Mouse (Mus musculus): ENCODE measurements around the gene Phldb1. TPM values are rescaled to one million over a fixed set of nuclear protein-coding genes. Genes with fewer than 3 reads are reported as not detected.
"Not testable (repeated sequence)": the region's sequence is repeated elsewhere in the genome, so short reads cannot be mapped to it uniquely, and the experiment has no call there.

Gene Phldb1
- total RNA-seq, 2 experiments from 2014 or later: 59.0 to 67.4 TPM

GRCm38 (mm10) chr9:44655098-44656066 is 79.6 kb downstream of the Phldb1 start:
- DNase-seq (ENCODE audit: low spot score in 2 of 2): peak; percentile 56 to 63

GRCm38 (mm10) chr9:44653896-44654295 is 81.1 kb downstream of the Phldb1 start:
- DNase-seq (ENCODE audit: low spot score in 2 of 2): no peak

- peak; percentile 63 to 64 for DNase-seq (ENCODE audit: low spot score in 2 of 2)
Observed at GRCm38 (mm10) chr9:44652027-44652426, 83.0 kb downstream of the Phldb1 start.

GRCm38 (mm10) chr9:44648881-44649281 is 86.1 kb downstream of the Phldb1 start:
- no peak for DNase-seq (ENCODE audit: low spot score in 2 of 2)

GRCm38 (mm10) chr9:44647656-44648055 is 87.3 kb downstream of the Phldb1 start:
- DNase-seq (ENCODE audit: low spot score in 2 of 2): no peak

- DNase-seq (ENCODE audit: low spot score in 2 of 2): no peak
Observed at GRCm38 (mm10) chr9:44647026-44647425, 88.0 kb downstream of the Phldb1 start.

- no peak for DNase-seq (ENCODE audit: low spot score in 2 of 2)
Observed at GRCm38 (mm10) chr9:44646366-44646765, 88.6 kb downstream of the Phldb1 start.

- no peak for DNase-seq (ENCODE audit: low spot score in 2 of 2)
Observed at GRCm38 (mm10) chr9:44645924-44646323, 89.1 kb downstream of the Phldb1 start.

- DNase-seq (ENCODE audit: low spot score in 2 of 2): no peak
Observed at GRCm38 (mm10) chr9:44645481-44645880, 89.5 kb downstream of the Phldb1 start.

- DNase-seq (ENCODE audit: low spot score in 2 of 2): no peak
Observed at GRCm38 (mm10) chr9:44644186-44644585, 90.8 kb downstream of the Phldb1 start.

GRCm38 (mm10) chr9:44643103-44643502 is 91.9 kb downstream of the Phldb1 start:
- no peak for DNase-seq (ENCODE audit: low spot score in 2 of 2)

GRCm38 (mm10) chr9:44641616-44642015 is 93.4 kb downstream of the Phldb1 start:
- DNase-seq (ENCODE audit: low spot score in 2 of 2): no peak

GRCm38 (mm10) chr9:44640646-44641357 is 94.2 kb downstream of the Phldb1 start:
- no peak for DNase-seq (ENCODE audit: low spot score in 2 of 2)

- DNase-seq (ENCODE audit: low spot score in 2 of 2): not testable (repeated sequence)
Observed at GRCm38 (mm10) chr9:44640028-44640427, 95.0 kb downstream of the Phldb1 start.

GRCm38 (mm10) chr9:44638726-44639125 is 96.3 kb downstream of the Phldb1 start:
- DNase-seq (ENCODE audit: low spot score in 2 of 2): not testable (repeated sequence)

GRCm38 (mm10) chr9:44637551-44638169 is 97.3 kb downstream of the Phldb1 start:
- no peak for DNase-seq (ENCODE audit: low spot score in 2 of 2)

Other genes with a start within 250 kb of the Phldb1 start
- gene Cxcr5, start 173.3 kb downstream of the Phldb1 start, total RNA-seq (2021): not detected
- gene Ddx6, start 130.3 kb downstream of the Phldb1 start, total RNA-seq (2021): 100 to 1,000 TPM; 145 to 155 TPM
- not detected for gene Treh, start 62.0 kb downstream of the Phldb1 start, total RNA-seq (2021)
- gene Arcn1, start 32.6 kb upstream of the Phldb1 start, total RNA-seq (2021): 10 to 100 TPM; 90.0 to 95.3 TPM
- gene Ift46, start 32.7 kb upstream of the Phldb1 start, total RNA-seq (2021): 10 to 100 TPM; 67.8 to 72.0 TPM
- gene Tmem25, start 64.1 kb upstream of the Phldb1 start, total RNA-seq (2021): 10 to 100 TPM; 52.2 to 66.1 TPM
- under 1 TPM; 0.80 to 0.95 TPM for gene Ttc36, start 67.9 kb upstream of the Phldb1 start, total RNA-seq (2021)
- gene Kmt2a, start 146.1 kb upstream of the Phldb1 start, total RNA-seq (2021): 10 to 100 TPM; 84.1 to 88.1 TPM
- gene Atp5l, start 185.5 kb upstream of the Phldb1 start, total RNA-seq (2021): 100 to 1,000 TPM; 316 to 362 TPM
- 10 to 100 TPM; 66.7 to 69.0 TPM for gene Ube4a, start 230.4 kb upstream of the Phldb1 start, total RNA-seq (2021)
- gene Cd3g, start 245.2 kb upstream of the Phldb1 start, total RNA-seq (2021): not detected
- not detected for gene Cd3d, start 246.6 kb upstream of the Phldb1 start, total RNA-seq (2021)

Measured in left cerebral cortex, adult 18-20 months (tissue).